Mouse (Mus musculus) MEL (cell line): ENCODE data around the gene Rabgap1l. TPM values are rescaled to one million over a fixed set of nuclear protein-coding genes. Genes with fewer than 3 reads are reported as not detected.
"Not testable (repeated sequence)": the region's sequence is repeated elsewhere in the genome, so short reads cannot be mapped to it uniquely, and the experiment has no call there.

Experiments
- DNase-seq: peaks from one replicate; pipeline ENCODE4 v3.0.0; 2011; ENCODE audit warnings: low read depth, low spot score
- H3K27ac ChIP-seq: 2 replicates; pipeline ENCODE4 v1.5.1; 2012; ENCODE audit warnings: low read depth, mild to moderate bottlenecking, control low read depth, low read length, moderate library complexity; ENCODE audit not compliant: control insufficient read depth
- H3K27me3 ChIP-seq, 2 experiments: fragments of 150-350 bp in 1 of 2; sonication (generic) in 1 of 2; 2 replicates each; pipeline ENCODE4 v1.6.1; 2012; ENCODE audit warnings: low read length in 2 of 2, mild to moderate bottlenecking in 2 of 2, improper control_type of control experiment in 1 of 2, moderate library complexity in 1 of 2; ENCODE audit not compliant: insufficient read depth in 2 of 2, control insufficient read depth in 1 of 2
- H3K36me3 ChIP-seq, 2 experiments: 2 replicates each; pipeline ENCODE4 v1.6.1; 2012 to 2014; ENCODE audit warnings: low read length in 2 of 2, improper control_type of control experiment in 1 of 2, inconsistent platforms in 1 of 2, mild to moderate bottlenecking in 1 of 2; ENCODE audit not compliant: insufficient read depth in 2 of 2, control insufficient read depth in 1 of 2
- H3K4me1 ChIP-seq, 2 experiments: fragments of 150-350 bp in 1 of 2; sonication (generic) in 1 of 2; 2 replicates each; pipeline ENCODE4 v1.6.1; 2012; ENCODE audit warnings: low read length in 2 of 2, improper control_type of control experiment in 1 of 2, mild to moderate bottlenecking in 1 of 2; ENCODE audit not compliant: insufficient read depth in 2 of 2, control insufficient read depth in 1 of 2
- H3K4me3 ChIP-seq, 2 experiments: fragments of 150-350 bp in 1 of 2; sonication (generic) in 1 of 2; 2 replicates each; pipeline ENCODE4 v1.5.1; 2012; ENCODE audit warnings: low read depth in 2 of 2, low read length in 2 of 2, mild to moderate bottlenecking in 2 of 2, moderate library complexity in 2 of 2, control low read depth in 1 of 2, improper control_type of control experiment in 1 of 2; ENCODE audit not compliant: control insufficient read depth in 1 of 2, insufficient read depth in 1 of 2
- H3K79me2 ChIP-seq: 2 replicates; pipeline ENCODE4 v1.6.1; 2012; ENCODE audit warnings: mild to moderate bottlenecking, low read length, moderate library complexity; ENCODE audit not compliant: control insufficient read depth, poor library complexity, insufficient read depth
- H3K9ac ChIP-seq: 2 replicates; pipeline ENCODE4 v1.6.1; 2012; ENCODE audit warnings: low read depth, mild to moderate bottlenecking, control low read depth, low read length, moderate library complexity; ENCODE audit not compliant: control insufficient read depth, poor library complexity, severe bottlenecking
- H3K9me3 ChIP-seq: fragments of 150-350 bp; sonication (generic); replicated peaks from 2 replicates; pipeline ENCODE4 v1.6.1; 2012; ENCODE audit warnings: mild to moderate bottlenecking, low read length, improper control_type of control experiment, moderate library complexity; ENCODE audit not compliant: insufficient read depth
- BHLHE40 ChIP-seq: IDR thresholded peaks from 2 replicates; pipeline ENCODE4 v1.6.1; 2012; ENCODE audit warnings: low read depth, mild to moderate bottlenecking, inconsistent platforms, low read length, improper control_type of control experiment, borderline replicate concordance
- ELF1 ChIP-seq: IDR thresholded peaks from 2 replicates; pipeline ENCODE4 v1.6.1; 2014; ENCODE audit warnings: low read depth, mild to moderate bottlenecking, inconsistent platforms, low read length, improper control_type of control experiment, moderate library complexity
- KAT2A ChIP-seq: conservative IDR thresholded peaks from 2 replicates; pipeline ENCODE4 v1.6.1; 2012; ENCODE audit warnings: low read depth, low read length, improper control_type of control experiment, inconsistent platforms
- MXI1 ChIP-seq: IDR thresholded peaks from 2 replicates; pipeline ENCODE4 v1.6.1; 2011; ENCODE audit warnings: mild to moderate bottlenecking, low read depth, low read length, improper control_type of control experiment
- MYC ChIP-seq: IDR thresholded peaks from 2 replicates; pipeline ENCODE4 v1.6.1; 2011; ENCODE audit warnings: low read depth, mild to moderate bottlenecking, low read length, improper control_type of control experiment, moderate library complexity
- NELFE ChIP-seq: IDR thresholded peaks from 2 replicates; pipeline ENCODE4 v1.6.1; 2011; ENCODE audit warnings: low read depth, low read length, improper control_type of control experiment
- POLR2A ChIP-seq, 2 experiments: IDR thresholded peaks; 2 replicates each; pipeline ENCODE4 v1.6.1; 2011 to 2012; ENCODE audit warnings: low read length in 2 of 2, mild to moderate bottlenecking in 2 of 2, control low read depth in 1 of 2, improper control_type of control experiment in 1 of 2, low read depth in 1 of 2, moderate library complexity in 1 of 2; ENCODE audit not compliant: control insufficient read depth in 1 of 2, insufficient read depth in 1 of 2, poor library complexity in 1 of 2
- SMC3 ChIP-seq: IDR thresholded peaks from 2 replicates; pipeline ENCODE4 v1.6.1; 2011; ENCODE audit warnings: low read depth, low read length, improper control_type of control experiment
- TAL1 ChIP-seq: IDR thresholded peaks from 2 replicates; pipeline ENCODE4 v1.6.1; 2012; ENCODE audit warnings: mild to moderate bottlenecking, inconsistent platforms, low read length, moderate library complexity, mixed read lengths
- TBP ChIP-seq: IDR thresholded peaks from 2 replicates; pipeline ENCODE4 v1.8.0; 2011; ENCODE audit warnings: low read depth, low read length, improper control_type of control experiment
- UBTF ChIP-seq: IDR thresholded peaks from 2 replicates; pipeline ENCODE4 v1.6.1; 2012; ENCODE audit warnings: low read depth, mild to moderate bottlenecking, inconsistent platforms, low read length, improper control_type of control experiment, moderate library complexity, borderline replicate concordance; ENCODE audit not compliant: insufficient read depth
- USF2 ChIP-seq, 2 experiments: IDR thresholded peaks; 2 replicates each; pipeline ENCODE4 v1.6.1; 2011 to 2012; ENCODE audit warnings: improper control_type of control experiment in 2 of 2, low read length in 2 of 2, borderline replicate concordance in 1 of 2, inconsistent platforms in 1 of 2, low read depth in 1 of 2, mild to moderate bottlenecking in 1 of 2; ENCODE audit not compliant: insufficient read depth in 1 of 2
- ZC3H11A ChIP-seq: IDR thresholded peaks from 2 replicates; pipeline ENCODE4 v1.6.1; 2012; ENCODE audit warnings: low read depth, mild to moderate bottlenecking, inconsistent platforms, low read length, improper control_type of control experiment
- ZKSCAN1 ChIP-seq: IDR thresholded peaks from 2 replicates; pipeline ENCODE4 v1.6.1; 2012; ENCODE audit warnings: low read depth, mild to moderate bottlenecking, inconsistent platforms, low read length, improper control_type of control experiment, moderate library complexity
- ZNF384 ChIP-seq: IDR thresholded peaks from 2 replicates; pipeline ENCODE4 v1.6.1; 2012; ENCODE audit warnings: low read depth, mild to moderate bottlenecking, inconsistent platforms, low read length, improper control_type of control experiment
- polyA plus RNA-seq, 2 experiments: library from polyadenylated mRNA; stranded (reverse) in 1 of 2; unstranded in 1 of 2; fragments of >175 nt in 1 of 2; fragments of >200 nt in 1 of 2; gene quantifications; 2 replicates each; pipeline versions ENCODE4 v1.2.1 to v1.2.4; 2012; ENCODE audit warnings: low replicate concordance in 2 of 2, low read depth in 1 of 2; ENCODE audit not compliant: insufficient read length in 2 of 2, insufficient read depth in 1 of 2, missing spikeins in 1 of 2
- total RNA-seq: library from RNA; depleted of rRNA; stranded (reverse); fragments of 300-350 nt; gene quantifications from 2 replicates; pipeline ENCODE4 v1.2.3, GENCODE M21; 2012

Rabgap1l gene
- total and polyA plus RNA-seq, 3 experiments: 24.1 to 26.2 TPM; not detected in 1

- no peak for DNase-seq
- H3K36me3 ChIP-seq: peaks cover 0 to 1% of the 10 kb centered on the region in 2 experiments; a peak in 2 of 4 replicates
These were observed 164.6 kb downstream of the Rabgap1l start for GRCm38 (mm10) chr1:160628213-160628932.

GRCm38 (mm10) chr1:160624354-160625120 lies 168.5 kb downstream of the Rabgap1l start:
- not testable (repeated sequence) for DNase-seq, H3K27ac ChIP-seq, H3K36me3 ChIP-seq, H3K9ac ChIP-seq, H3K4me3 ChIP-seq, H3K4me1 ChIP-seq, H3K9me3 ChIP-seq, H3K79me2 ChIP-seq, H3K27me3 ChIP-seq

More at GRCm38 (mm10) chr1:160628213-160628932, 164.6 kb downstream of the Rabgap1l start:
- H3K79me2 ChIP-seq: no peaks in the 10 kb centered on the region
- H3K9ac ChIP-seq: no peak overlapping the region
- H3K27ac ChIP-seq: no peak overlapping the region
- H3K4me1 ChIP-seq: no peaks in the 10 kb centered on the region
- H3K4me3 ChIP-seq: no peak overlapping the region
- no peak for TF ChIP-seq TBP
- no peak for TF ChIP-seq TAL1
- TF ChIP-seq BHLHE40: no peak
- no peak for TF ChIP-seq USF2 (IDR thresholded peaks at IDR 0.05; ENCODE audit: borderline replicate concordance in 1 of 2, insufficient read depth in 1 of 2, low read depth in 1 of 2, low read length in 2 of 2)
- TF ChIP-seq SMC3: no peak
- no peak for TF ChIP-seq MYC
- TF ChIP-seq ELF1: no peak
- TF ChIP-seq ZKSCAN1: no peak
- no peak for TF ChIP-seq UBTF
- TF ChIP-seq, all 39 proteins: peak for 0
- no peaks in the 10 kb centered on the region for H3K9me3 ChIP-seq
- H3K27me3 ChIP-seq: no peaks in the 10 kb centered on the region

GRCm38 (mm10) chr1:160618201-160618600 lies 174.8 kb downstream of the Rabgap1l start:
- no peak overlapping the region for H3K4me3 ChIP-seq
- TF ChIP-seq ZNF384 (no peak), NELFE (no peak), KAT2A (no peak), POLR2A (IDR thresholded peaks at IDR 0.05; ENCODE audit: control insufficient read depth in 1 of 2, insufficient read depth in 1 of 2, low read depth in 1 of 2, low read length in 2 of 2, poor library complexity in 1 of 2) (no peak), ZC3H11A (no peak), MXI1 (no peak)
- TF ChIP-seq, all 39 proteins: peak for 0
- no peaks in the 10 kb centered on the region for H3K9me3 ChIP-seq

More at GRCm38 (mm10) chr1:160618201-160618600, 174.8 kb downstream of the Rabgap1l start:
- DNase-seq: no peak
- Histone ChIP-seq H3K9ac (no peak overlapping the region), H3K27me3 (no peaks in the 10 kb centered on the region), H3K79me2 (no peaks in the 10 kb centered on the region), H3K27ac (no peak overlapping the region), H3K4me1 (no peaks in the 10 kb centered on the region), H3K36me3 (no peaks in the 10 kb centered on the region; a peak in 1 of 4 replicates)
